28 mouse cellular contexts compared by ENCODE assay signal in genomic region chr8:13047652-13048051, GRCm38 (mm10). TPM values are rescaled to one million over a fixed set of nuclear protein-coding genes. Genes with fewer than 3 reads are reported as not detected.
A peak's percentile ranks its signal among the peaks of the same experiment; 100 is the strongest.
DNase-seq lines count a peak whose midpoint lies in the region; ATAC-seq and TF ChIP-seq lines count a peak whose summit lies in the region.
"Had no signal": no experiment of that assay in that cellular context is flagged by ENCODE, and none has a peak within 500 bp of the region (broad histone marks: within the 10 kb centered on the region; RNA-seq: fewer than 3 reads in every experiment).

No protein-coding gene starts in this region.

- no peak overlapping the region for H3K9ac ChIP-seq in forebrain, postnatal 0 days
- no peak overlapping the region for H3K9ac ChIP-seq in forebrain, embryonic 11.5 days (ENCODE audit: low read length)
- H3K9ac ChIP-seq: embryonic facial prominence, embryonic 12.5 days; forebrain, embryonic 12.5 days had no signal

- H3K36me3 ChIP-seq in forebrain, postnatal 0 days (ENCODE audit: insufficient read depth) = no peaks in the 10 kb centered on the region
- no peaks in the 10 kb centered on the region for H3K36me3 ChIP-seq in forebrain, embryonic 11.5 days (ENCODE audit: control insufficient read depth, insufficient read depth, low read length)
- H3K36me3 ChIP-seq: embryonic facial prominence, embryonic 10.5 days; embryonic facial prominence, embryonic 12.5 days; forebrain, embryonic 12.5 days; G1E had no signal

- no peaks in the 10 kb centered on the region for H3K27me3 ChIP-seq in forebrain, postnatal 0 days (ENCODE audit: insufficient read depth, low read length)
- no peaks in the 10 kb centered on the region for H3K27me3 ChIP-seq in forebrain, embryonic 11.5 days (ENCODE audit: control insufficient read depth, insufficient read depth, low read length)
- H3K27me3 ChIP-seq: embryonic facial prominence, embryonic 12.5 days; forebrain, embryonic 12.5 days had no signal

- 0 out of 2 replicates have a peak, but pooled peaks have one; percentile 20 for TF ChIP-seq CTCF in forebrain, postnatal 0 days (IDR thresholded peaks at IDR 0.05; ENCODE audit: low read depth)

- peak; percentile 33 to 51 for DNase-seq in cerebellum, postnatal 10 days
- no peak for DNase-seq in cerebellum, adult 8-10 months
- peak; percentile 11 for DNase-seq in forebrain, postnatal 0 days
- no peak for DNase-seq in forebrain, embryonic 11.5 days (ENCODE audit: low spot score)
- peak; percentile 15 for DNase-seq in left cerebral cortex, postnatal 4 days
- DNase-seq in left cerebral cortex, postnatal 36 days (ENCODE audit: low spot score in 2 of 2) = no peak
- peak; percentile 26 for DNase-seq in brain, adult 2 months (ENCODE audit: low read depth, low spot score)
- no peak for DNase-seq in heart, postnatal 4 days
- DNase-seq: adrenal gland, adult 8-10 months; adrenal gland, postnatal 14 days; adrenal gland, postnatal 36 days; B cell, adult 2 months; cerebellum, adult 11-12 months; cerebellum, adult 2 months; cerebellum, adult 9-11 months; cerebellum, postnatal 25 days had no signal

- H3K4me2 ChIP-seq in forebrain, postnatal 0 days (ENCODE audit: low read depth) = no peak overlapping the region
- H3K4me2 ChIP-seq in forebrain, embryonic 11.5 days (ENCODE audit: low read depth, low read length, severe bottlenecking) = no peak overlapping the region
- H3K4me2 ChIP-seq: embryonic facial prominence, embryonic 12.5 days; forebrain, embryonic 12.5 days had no signal

- WGBS in forebrain, postnatal 0 days = 37% methylated on average over 5 of the region's 5 CpGs
- 67% methylated on average over 5 of the region's 5 CpGs for WGBS in forebrain, embryonic 11.5 days

- ATAC-seq in forebrain, postnatal 0 days = peak; percentile 76
- ATAC-seq in forebrain, embryonic 11.5 days (replicated peaks; ENCODE audit: low FRiP score) = no peak
- ATAC-seq: activated CD4-positive, CD25-positive, alpha-beta regulatory T cell, adult 4 months; CD4-positive, CD25-positive, alpha-beta regulatory T cell, adult 4 months; forebrain, embryonic 16.5 days; Patski had no signal

- H3K27ac ChIP-seq in forebrain, postnatal 0 days (ENCODE audit: low read depth, low read length) = no peak overlapping the region
- no peak overlapping the region for H3K27ac ChIP-seq in forebrain, embryonic 11.5 days (ENCODE audit: low read depth, low read length)
- H3K27ac ChIP-seq: embryonic facial prominence, embryonic 10.5 days; embryonic facial prominence, embryonic 12.5 days; forebrain, embryonic 12.5 days had no signal

- no peaks in the 10 kb centered on the region for H3K9me3 ChIP-seq in forebrain, postnatal 0 days (ENCODE audit: low read length)
- H3K9me3 ChIP-seq in forebrain, embryonic 11.5 days (ENCODE audit: control insufficient read depth, low read length) = no peaks in the 10 kb centered on the region; the same call in 1 of the 2 replicates
- H3K9me3 ChIP-seq: embryonic facial prominence, embryonic 10.5 days; embryonic facial prominence, embryonic 12.5 days; forebrain, embryonic 12.5 days; G1E had no signal

- intact Hi-C loops in left cerebral cortex, postnatal 4 days (cut with DNase I) = no loop called here
- intact Hi-C loops in left cerebral cortex, postnatal 36 days (cut with DNase I) = no loop called here

- H3K4me1 ChIP-seq in forebrain, postnatal 0 days (ENCODE audit: insufficient read depth) = no peaks in the 10 kb centered on the region
- H3K4me1 ChIP-seq in forebrain, embryonic 11.5 days (replicated peaks; ENCODE audit: control insufficient read depth, insufficient read depth, low read length) = no peaks in the 10 kb centered on the region
- H3K4me1 ChIP-seq: embryonic facial prominence, embryonic 10.5 days; embryonic facial prominence, embryonic 12.5 days; forebrain, embryonic 12.5 days had no signal

- no peak overlapping the region for H3K4me3 ChIP-seq in forebrain, postnatal 0 days (ENCODE audit: low read depth, low read length)
- no peak overlapping the region for H3K4me3 ChIP-seq in forebrain, embryonic 11.5 days (ENCODE audit: low read depth, low read length)
- H3K4me3 ChIP-seq: embryonic facial prominence, embryonic 10.5 days; embryonic facial prominence, embryonic 12.5 days; forebrain, embryonic 12.5 days had no signal

RNA-seq across cellular contexts. Expression of gene F10, which starts 10.5 kb away (rescaled TPM):
- total RNA-seq in forebrain, postnatal 0 days (2014; rRNA removed) = 0.15 and 0.33 TPM in 2 replicates
- polyA plus RNA-seq in forebrain, postnatal 0 days (2015; fragmentation: Nextera tagmentation; extraction: Ambion mirVana) = 0.16 and 0.25 TPM in 2 replicates
- 0.51 and 1.1 TPM in 2 replicates for polyA plus RNA-seq in forebrain, embryonic 11.5 days (2014; fragmentation: Nextera tagmentation; extraction: Ambion mirVana)
- under 1 TPM in 1 of 2 experiments, not detected in 1; 0.80 TPM for total RNA-seq in left cerebral cortex, postnatal 4 days (2021)
- not detected for total RNA-seq in left cerebral cortex, postnatal 36 days (2021)
- total RNA-seq in heart, postnatal 4 days (2021) = under 1 TPM; 0.41 to 0.45 TPM
- total RNA-seq: CH12.LX had no signal
- polyA plus RNA-seq: activated CD4-positive, CD25-positive, alpha-beta regulatory T cell, adult 4 months; CD4-positive, CD25-positive, alpha-beta regulatory T cell, adult 4 months; cerebellum, adult 2 months; cortical plate, adult 2 months; G1E; Patski had no signal

RNA-seq across cellular contexts. Expression of gene Proz, which starts 13.1 kb away (rescaled TPM):
- total RNA-seq in forebrain, postnatal 0 days (2014; rRNA removed) = 0.24 TPM in 1 of 2 replicates, not detected in the other
- polyA plus RNA-seq in forebrain, postnatal 0 days (2015; fragmentation: Nextera tagmentation; extraction: Ambion mirVana) = 0.91 TPM in 2 replicates
- polyA plus RNA-seq in forebrain, embryonic 11.5 days (2014; fragmentation: Nextera tagmentation; extraction: Ambion mirVana) = 0.47 and 0.79 TPM in 2 replicates
- not detected for total RNA-seq in left cerebral cortex, postnatal 4 days (2021)
- total RNA-seq in left cerebral cortex, postnatal 36 days (2021) = not detected
- not detected for total RNA-seq in heart, postnatal 4 days (2021)
- total RNA-seq: adrenal gland, adult 18-20 months; adrenal gland, postnatal 36 days had no signal
- polyA plus RNA-seq: G1E had no signal

RNA-seq across cellular contexts. Expression of gene F7, which starts 21.8 kb away (rescaled TPM):
- total RNA-seq in forebrain, postnatal 0 days (2014; rRNA removed) = 0.08 and 0.33 TPM in 2 replicates
- polyA plus RNA-seq in forebrain, postnatal 0 days (2015; fragmentation: Nextera tagmentation; extraction: Ambion mirVana) = 0.08 and 0.15 TPM in 2 replicates
- not detected in 2 replicates for polyA plus RNA-seq in forebrain, embryonic 11.5 days (2014; fragmentation: Nextera tagmentation; extraction: Ambion mirVana)
- total RNA-seq in left cerebral cortex, postnatal 4 days (2021) = under 1 TPM in 1 of 2 experiments, not detected in 1; 0.20 TPM
- not detected for total RNA-seq in left cerebral cortex, postnatal 36 days (2021)
- not detected for total RNA-seq in heart, postnatal 4 days (2021)
- total RNA-seq: CH12.LX had no signal
- polyA plus RNA-seq: activated CD4-positive, CD25-positive, alpha-beta regulatory T cell, adult 4 months; CD4-positive, CD25-positive, alpha-beta regulatory T cell, adult 4 months; embryonic facial prominence, embryonic 12.5 days; embryonic facial prominence, embryonic 14.5 days; forebrain, embryonic 16.5 days; G1E; Patski had no signal

RNA-seq across cellular contexts. Expression of gene Pcid2, which starts 57.6 kb away (rescaled TPM):
- 27.1 and 30.3 TPM in 2 replicates for total RNA-seq in forebrain, postnatal 0 days (2014; rRNA removed)
- polyA plus RNA-seq in forebrain, postnatal 0 days (2015; fragmentation: Nextera tagmentation; extraction: Ambion mirVana) = 25.8 and 32.2 TPM in 2 replicates
- 51.0 and 56.6 TPM in 2 replicates for polyA plus RNA-seq in forebrain, embryonic 11.5 days (2014; fragmentation: Nextera tagmentation; extraction: Ambion mirVana)
- 10 to 100 TPM; 31.5 to 33.8 TPM for total RNA-seq in left cerebral cortex, postnatal 4 days (2021)
- 10 to 100 TPM; 27.7 to 28.7 TPM for total RNA-seq in left cerebral cortex, postnatal 36 days (2021)
- total RNA-seq in heart, postnatal 4 days (2021) = 10 to 100 TPM; 14.0 TPM

RNA-seq across cellular contexts. Expression of gene Cul4a, which starts 57.8 kb away (rescaled TPM):
- total RNA-seq in forebrain, postnatal 0 days (2014; rRNA removed) = 72.6 and 101 TPM in 2 replicates
- 52.8 and 59.4 TPM in 2 replicates for polyA plus RNA-seq in forebrain, postnatal 0 days (2015; fragmentation: Nextera tagmentation; extraction: Ambion mirVana)
- polyA plus RNA-seq in forebrain, embryonic 11.5 days (2014; fragmentation: Nextera tagmentation; extraction: Ambion mirVana) = 86.6 and 91.4 TPM in 2 replicates
- 10 to 100 TPM; 67.0 to 67.3 TPM for total RNA-seq in left cerebral cortex, postnatal 4 days (2021)
- total RNA-seq in left cerebral cortex, postnatal 36 days (2021) = 10 to 100 TPM; 52.4 to 54.5 TPM
- 10 to 100 TPM; 76.7 to 80.0 TPM for total RNA-seq in heart, postnatal 4 days (2021)

Comparison
In these comparisons a context has a peak if more than half of its experiments do, and no peak if none do; other contexts are left out.
1. DNase-seq: peak in cerebellum, postnatal 10 days (2 of 2), forebrain, postnatal 0 days (single experiment), left cerebral cortex, postnatal 4 days (single experiment) and brain, adult 2 months (single experiment); none in cerebellum, adult 8-10 months (single experiment), forebrain, embryonic 11.5 days (single experiment), left cerebral cortex, postnatal 36 days (0 of 2) and heart, postnatal 4 days (single experiment).